Mouse (Mus musculus): ENCODE results near the gene Srp72. TPM values are rescaled to one million over a fixed set of nuclear protein-coding genes. Genes with fewer than 3 reads are reported as not detected.
"Not testable (repeated sequence)": the region's sequence is repeated elsewhere in the genome, so short reads cannot be mapped to it uniquely, and the experiment has no call there.

The Srp72 gene
- total RNA-seq, 2 experiments from 2014 or later = 99.8 to 101 TPM

DNA sequence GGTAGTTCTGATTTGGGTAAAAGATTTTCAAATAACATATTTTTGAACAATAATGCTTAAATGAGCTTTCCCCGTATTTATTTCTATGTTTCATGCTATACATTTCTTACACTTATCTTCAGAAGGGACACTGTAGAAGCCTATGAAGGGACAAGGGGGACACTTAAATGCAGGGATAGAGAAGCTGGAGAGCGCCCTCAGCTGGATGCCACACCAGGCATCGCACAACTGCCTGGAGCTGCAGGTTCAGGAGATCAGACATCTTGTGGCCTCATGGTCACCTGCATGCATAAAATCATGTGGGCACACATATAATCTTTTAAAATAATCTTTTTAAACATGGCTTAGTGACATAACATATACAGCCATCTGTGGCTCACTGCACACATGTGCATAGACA, 9.8 kb upstream of the Srp72 start:
- no peak for DNase-seq

- no peak for DNase-seq
Observed at GRCm38 (mm10) chr5:76969250-76969649, 5.2 kb upstream of the Srp72 start.

GRCm38 (mm10) chr5:76971115-76971514, 3.4 kb upstream of the Srp72 start:
- not testable (repeated sequence) for DNase-seq

GRCm38 (mm10) chr5:76973488-76973887, 995 bp upstream of the Srp72 start:
- no peak for DNase-seq

DNA sequence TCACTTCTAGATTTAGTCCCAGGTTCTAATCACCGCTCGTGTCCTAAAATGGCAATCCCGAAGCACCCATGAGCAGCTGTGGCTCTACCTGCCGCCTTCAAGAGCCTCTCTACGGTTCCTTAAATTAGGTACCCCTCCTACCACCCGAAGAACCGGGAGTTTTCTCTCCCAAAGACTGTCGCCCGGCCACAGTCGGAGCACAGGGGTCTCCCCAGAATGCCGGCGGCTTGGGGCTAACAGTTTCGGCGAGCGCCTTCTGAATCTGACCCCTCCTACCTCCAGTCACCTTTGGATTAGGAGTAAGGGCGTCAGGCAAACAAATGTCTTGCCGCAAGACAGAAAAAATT, 303 bp upstream of the Srp72 start:
- DNase-seq = no peak

- no peak for DNase-seq
Observed at GRCm38 (mm10) chr5:76975736-76976135, 1.3 kb downstream of the Srp72 start.

- no peak for DNase-seq
Observed at GRCm38 (mm10) chr5:76984015-76984414, 9.5 kb downstream of the Srp72 start.

DNA sequence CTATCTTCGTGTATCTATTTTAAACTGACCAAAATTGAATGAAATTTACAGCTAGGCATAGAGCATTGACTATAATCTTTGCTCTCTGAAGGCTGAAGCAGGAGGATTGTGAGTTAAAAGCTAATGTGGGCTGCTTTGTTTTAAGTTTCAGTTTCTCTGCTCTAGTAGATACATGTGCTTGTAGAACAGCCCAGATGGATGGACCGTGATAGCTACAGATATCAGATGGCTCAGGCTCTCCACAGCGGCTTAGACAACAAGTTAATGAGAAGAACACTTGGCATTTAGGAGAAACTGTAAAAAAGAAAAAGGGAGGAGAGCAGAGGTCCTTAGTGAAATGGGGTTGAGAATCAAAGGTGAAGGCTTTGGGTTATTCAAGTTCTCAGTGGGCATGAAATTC, 16.3 kb downstream of the Srp72 start:
- DNase-seq = no peak

DNA sequence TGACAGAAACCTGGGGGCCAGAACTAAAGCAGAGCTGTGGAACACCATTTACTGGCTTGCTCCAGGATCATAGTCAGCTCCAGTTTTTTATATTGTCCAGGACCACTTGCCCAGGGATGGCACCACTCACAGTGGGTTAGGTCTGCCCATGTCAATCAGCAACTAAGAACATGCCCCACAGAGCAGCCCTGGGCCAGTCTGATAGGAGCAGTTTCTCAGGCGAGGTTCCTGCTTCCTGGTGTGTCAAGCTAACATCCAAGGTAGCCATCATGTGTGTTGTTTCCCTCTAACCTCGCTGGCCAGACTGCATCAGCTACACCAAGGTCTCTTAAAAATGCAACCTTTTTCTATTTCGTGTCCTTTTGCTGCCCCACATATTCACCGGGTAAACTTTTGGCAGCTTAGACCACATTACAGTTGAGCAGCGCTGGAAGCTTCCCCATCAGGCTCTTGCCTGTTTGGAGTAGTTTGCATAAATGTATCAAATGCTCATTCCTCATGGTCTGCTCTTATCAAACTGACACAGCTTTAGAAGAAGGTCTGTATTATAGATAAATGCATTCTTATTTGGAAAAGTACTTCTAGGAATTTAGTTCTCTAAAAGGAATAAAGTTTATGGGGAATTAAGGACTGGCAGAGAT, 18.8 kb downstream of the Srp72 start:
- DNase-seq = no peak

DNA sequence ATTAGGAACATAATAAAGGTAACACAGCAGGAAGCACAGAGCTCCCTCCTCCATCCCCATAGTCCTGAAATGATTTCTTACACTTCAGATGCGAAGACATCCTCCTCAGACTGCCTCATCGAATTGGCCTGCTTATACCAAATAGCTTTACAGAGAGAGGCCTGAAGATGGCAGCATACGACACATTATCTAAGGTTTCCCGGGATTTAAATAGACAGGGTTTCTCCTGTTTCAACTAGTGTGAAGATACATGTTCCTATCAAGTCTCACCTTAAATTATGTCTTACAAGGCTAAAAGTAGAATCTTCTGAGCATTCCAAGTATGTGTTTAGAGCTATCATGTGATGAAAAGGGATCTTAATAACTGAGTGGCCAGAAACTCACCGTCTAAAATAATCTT, 23.9 kb downstream of the Srp72 start:
- DNase-seq = no peak

DNA sequence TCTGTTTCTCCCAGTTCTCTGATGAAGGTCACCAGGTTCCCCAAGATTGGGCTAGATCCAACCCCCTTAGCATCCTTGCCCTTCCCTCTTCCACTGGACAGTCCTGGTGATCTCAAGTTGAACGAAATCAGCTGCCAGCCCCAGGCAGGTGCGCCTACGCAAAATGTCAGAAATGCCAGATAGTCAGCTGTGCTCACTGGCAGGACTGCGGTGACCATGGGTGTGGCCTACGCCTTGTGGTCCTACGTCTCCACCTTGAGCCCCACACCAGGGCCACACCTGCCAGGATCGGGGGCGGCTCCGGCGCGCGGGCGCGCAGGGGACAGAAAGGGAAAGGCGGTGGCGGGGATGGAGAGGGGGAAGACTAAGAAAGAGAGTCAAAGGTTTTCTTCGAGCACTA, 26.7 kb downstream of the Srp72 start:
- no peak for DNase-seq

GRCm38 (mm10) chr5:77004051-77004821, 29.8 kb downstream of the Srp72 start, which contains the start of gene Arl9:
Arl9 (plus strand) TSS chr5:77004055.
- DNase-seq = no peak

- no peak for DNase-seq
Observed at GRCm38 (mm10) chr5:77010352-77010751, 35.9 kb downstream of the Srp72 start.

- DNase-seq = no peak
Observed at GRCm38 (mm10) chr5:77011082-77011481, 36.6 kb downstream of the Srp72 start.

- DNase-seq = no peak
Observed at GRCm38 (mm10) chr5:77013171-77013570, 38.7 kb downstream of the Srp72 start.

DNA sequence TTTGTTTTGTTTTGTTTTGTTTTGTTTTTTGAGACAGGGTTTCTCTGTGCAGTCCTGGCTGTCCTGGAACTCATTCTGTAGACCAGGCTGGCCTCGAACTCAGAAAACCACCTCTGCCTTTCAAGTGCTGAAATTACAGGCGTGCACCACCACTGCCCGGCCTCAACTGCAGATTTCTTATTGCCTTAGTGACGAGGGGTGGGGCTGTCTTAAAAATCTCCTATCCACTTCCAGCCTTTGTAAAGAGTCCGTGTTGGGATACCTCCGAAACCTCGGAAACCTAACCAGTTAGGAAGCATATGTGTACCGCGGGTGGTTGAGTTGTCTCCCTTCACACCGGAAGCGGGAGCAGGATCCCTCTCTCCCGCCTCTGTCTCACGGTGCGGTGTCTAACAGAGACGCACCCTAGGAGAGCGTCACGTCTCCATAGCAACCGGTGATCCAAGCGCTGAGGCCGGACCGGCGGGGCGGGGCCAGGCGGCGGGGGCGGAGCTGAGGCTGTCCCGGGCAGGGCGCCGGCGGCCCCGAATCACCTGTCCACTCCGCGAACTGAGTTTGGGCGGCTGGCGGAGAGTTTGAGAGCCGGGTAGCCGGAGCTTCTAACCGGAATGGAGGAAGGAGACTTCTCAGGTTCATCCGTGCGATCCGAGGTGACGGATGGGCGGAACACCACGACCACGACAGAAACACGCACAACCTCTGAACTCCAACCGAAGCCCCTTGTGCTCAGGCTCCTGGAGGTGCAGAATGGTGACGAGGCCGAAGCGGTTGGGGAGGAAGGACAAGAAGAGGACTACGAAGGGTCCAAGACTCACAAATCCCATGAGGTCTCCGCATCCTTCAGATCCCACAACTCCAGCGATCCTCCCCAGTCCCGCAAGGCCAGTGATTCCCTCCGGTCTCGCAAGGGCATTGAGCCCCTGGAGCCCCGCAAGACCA, 41.3 kb downstream of the Srp72 start, which contains the start of gene Thegl:
Thegl (plus strand) TSS at position 480 of the 939 bp plus-strand sequence.
- peak; percentile 70 to 73 for DNase-seq

GRCm38 (mm10) chr5:77028034-77028433, 53.6 kb downstream of the Srp72 start:
- no peak for DNase-seq

GRCm38 (mm10) chr5:77029735-77030134, 55.3 kb downstream of the Srp72 start:
- DNase-seq = no peak

- not testable (repeated sequence) for DNase-seq
Observed at GRCm38 (mm10) chr5:77035101-77035500, 60.6 kb downstream of the Srp72 start.

DNA sequence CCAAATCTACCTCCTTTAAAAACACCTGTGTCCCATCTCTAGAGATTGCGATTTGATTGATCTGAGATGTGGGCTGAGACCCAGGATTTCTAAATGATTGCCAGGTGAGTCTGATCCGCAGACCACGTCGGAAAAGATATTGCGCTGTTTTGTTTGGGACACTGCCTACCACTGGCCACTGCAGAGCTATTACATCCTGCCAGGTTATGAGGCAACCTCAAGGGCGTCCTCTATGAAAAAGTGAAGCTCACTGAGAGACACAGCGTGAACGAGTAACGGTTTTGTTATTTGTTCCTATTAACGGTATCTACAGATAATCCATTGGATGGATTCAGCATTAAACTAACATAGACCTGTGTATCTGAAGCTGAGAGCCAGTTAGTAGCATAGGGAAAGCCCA, 64.0 kb downstream of the Srp72 start:
- DNase-seq = no peak

DNA sequence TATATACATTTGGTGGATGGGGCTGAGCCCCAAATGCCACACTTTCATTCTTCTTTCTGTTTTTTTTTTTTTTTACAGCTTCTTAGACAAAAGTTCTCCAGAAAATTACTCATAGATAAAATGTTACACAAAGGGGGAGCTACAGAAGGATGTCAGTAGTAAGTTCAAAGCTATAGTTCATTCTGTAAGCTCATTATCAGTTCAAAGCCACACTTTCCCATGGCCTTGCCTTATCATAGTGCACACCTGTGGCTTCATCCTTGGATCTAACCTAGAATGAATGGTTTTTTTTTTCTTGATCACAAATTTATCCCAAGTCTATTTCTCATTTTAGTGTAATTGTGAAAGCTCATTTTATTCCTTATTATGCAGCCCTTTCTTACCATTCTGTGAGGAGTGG, 64.9 kb downstream of the Srp72 start:
- no peak for DNase-seq

GRCm38 (mm10) chr5:77044362-77044761, 69.9 kb downstream of the Srp72 start:
- no peak for DNase-seq
